Mouse (Mus musculus) neural tube, embryonic 11.5 days (tissue): Measurements from ENCODE around the gene Stim2. TPM values are rescaled to one million over a fixed set of nuclear protein-coding genes. Genes with fewer than 3 reads are reported as not detected.

Experiments used
- ATAC-seq: fragments of 200-750 bp; cut with Nextera tagmentation; 2 replicates; pipeline ENCODE4 v1.8.0; 2017; ENCODE audit warnings: moderate number of reproducible peaks, mild to moderate bottlenecking, moderate TSS enrichment, moderate library complexity; ENCODE audit not compliant: insufficient read depth, low FRiP score, low TSS enrichment
- DNase-seq: peaks from one replicate; pipeline ENCODE4 v3.0.0-alpha.2; 2015; ENCODE audit warnings: low spot score
- H3K27ac ChIP-seq: fragments of 300-500 bp; sonication (generic); 2 replicates; pipeline ENCODE4 v1.5.1; 2014; ENCODE audit warnings: low read depth, mild to moderate bottlenecking, low read length
- H3K27me3 ChIP-seq: fragments of 300-500 bp; sonication (generic); 2 replicates; pipeline ENCODE4 v1.6.1; 2014; ENCODE audit warnings: mild to moderate bottlenecking, low read length, mixed read lengths; ENCODE audit not compliant: control insufficient read depth, insufficient read depth
- H3K36me3 ChIP-seq: fragments of 300-500 bp; sonication (generic); 2 replicates; pipeline ENCODE4 v1.6.1; 2014; ENCODE audit warnings: mild to moderate bottlenecking, low read length, moderate library complexity, mixed read lengths; ENCODE audit not compliant: control insufficient read depth, insufficient read depth
- H3K4me1 ChIP-seq: fragments of 300-500 bp; sonication (generic); 2 replicates; pipeline ENCODE4 v1.6.1; 2014; ENCODE audit warnings: low read length, mixed read lengths; ENCODE audit not compliant: control insufficient read depth, insufficient read depth
- H3K4me2 ChIP-seq: fragments of 300-500 bp; sonication (generic); 2 replicates; pipeline ENCODE4 v1.6.1; 2014; ENCODE audit warnings: low read depth, mild to moderate bottlenecking, moderate library complexity
- H3K4me3 ChIP-seq: fragments of 300-500 bp; sonication (generic); 2 replicates; pipeline ENCODE4 v1.5.1; 2014; ENCODE audit warnings: low read depth, low read length
- H3K9ac ChIP-seq: fragments of 300-500 bp; sonication (generic); 2 replicates; pipeline ENCODE4 v1.6.1; 2014; ENCODE audit warnings: mild to moderate bottlenecking, low read length
- H3K9me3 ChIP-seq: fragments of 300-500 bp; sonication (generic); 2 replicates; pipeline ENCODE4 v1.6.1; 2016; ENCODE audit warnings: low read length; ENCODE audit not compliant: control insufficient read depth
- whole genome bisulfite sequencing: fragments of 180-500 bp; shearing (Covaris S2); extraction: QIAGEN DNeasy Blood & Tissue Kit; methylation state at CpG from one replicate; pipeline ENCODE4 v1.1.7; 2014; 5-methylcytosine and 5-hydroxymethylcytosine counted together
- polyA plus RNA-seq: library from polyadenylated mRNA; unstranded; fragments of >200 nt; fragmentation: Nextera tagmentation; extraction: Ambion mirVana; gene quantifications from 2 replicates; pipeline ENCODE4 v1.2.1, GENCODE M21; 2014

The Stim2 gene
- polyA plus RNA-seq, 1 experiment from 2014 or later, result 22.7 TPM

DNA sequence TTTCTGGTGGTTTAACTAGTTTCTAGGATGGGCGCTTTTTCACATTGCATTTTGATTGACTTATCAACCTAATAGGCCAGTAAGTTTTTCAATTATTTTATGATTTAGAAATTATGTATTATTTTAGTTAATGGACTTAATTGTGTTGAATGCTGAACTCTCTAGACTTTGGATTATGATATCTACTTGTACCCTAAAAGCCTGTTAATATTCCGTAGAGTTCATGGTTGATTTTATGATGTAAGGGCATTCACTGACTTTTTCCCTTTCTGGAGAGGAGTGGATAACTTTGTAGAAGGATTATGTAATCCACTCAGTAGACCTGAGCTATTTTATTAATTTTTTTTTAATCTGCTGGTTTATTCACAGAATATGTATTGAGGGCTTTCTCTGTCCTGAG, 20.6 kb downstream of the Stim2 start:
- Histone ChIP-seq H3K4me1 (no peaks in the 10 kb centered on the region), H3K36me3 (no peaks in the 10 kb centered on the region), H3K9me3 (no peaks in the 10 kb centered on the region), H3K4me2 (no peak overlapping the region), H3K4me3 (no peak overlapping the region), H3K27me3 (no peaks in the 10 kb centered on the region), H3K9ac (no peak overlapping the region), H3K27ac (no peak overlapping the region)
- DNase-seq (no peak), ATAC-seq (no peak)
- WGBS, result 98% methylated on average over 2 of the region's 2 CpGs

DNA sequence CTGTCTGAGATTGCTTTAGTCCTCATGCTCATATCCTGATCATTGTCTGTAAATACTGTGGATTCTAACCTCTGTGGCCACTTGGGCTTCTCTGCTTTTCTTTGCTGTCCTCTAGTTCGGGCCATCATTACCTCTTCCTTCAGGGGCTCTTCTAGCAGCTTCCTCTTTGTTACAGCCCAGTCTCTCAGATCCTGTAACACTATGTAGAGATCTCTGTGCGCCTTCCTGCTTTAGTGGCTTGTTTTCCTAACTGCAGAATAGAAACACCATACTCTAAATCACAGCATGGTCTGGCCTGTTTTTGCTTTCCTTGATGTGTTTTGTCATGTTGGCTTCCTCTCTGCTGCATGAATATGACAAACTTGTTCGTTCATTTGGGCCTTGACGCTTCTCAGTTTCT, 21.2 kb downstream of the Stim2 start:
- H3K9me3 ChIP-seq, result no peaks in the 10 kb centered on the region
- no peak overlapping the region for H3K9ac ChIP-seq
- H3K36me3 ChIP-seq, result no peaks in the 10 kb centered on the region
- H3K4me3 ChIP-seq, result no peak overlapping the region
- no peak overlapping the region for H3K4me2 ChIP-seq
- DNase-seq, result no peak
- WGBS, result 83% methylated on average over 4 of the region's 4 CpGs
- H3K27ac ChIP-seq, result no peak overlapping the region
- ATAC-seq, result no peak
- H3K27me3 ChIP-seq, result no peaks in the 10 kb centered on the region
- H3K4me1 ChIP-seq, result no peaks in the 10 kb centered on the region

DNA sequence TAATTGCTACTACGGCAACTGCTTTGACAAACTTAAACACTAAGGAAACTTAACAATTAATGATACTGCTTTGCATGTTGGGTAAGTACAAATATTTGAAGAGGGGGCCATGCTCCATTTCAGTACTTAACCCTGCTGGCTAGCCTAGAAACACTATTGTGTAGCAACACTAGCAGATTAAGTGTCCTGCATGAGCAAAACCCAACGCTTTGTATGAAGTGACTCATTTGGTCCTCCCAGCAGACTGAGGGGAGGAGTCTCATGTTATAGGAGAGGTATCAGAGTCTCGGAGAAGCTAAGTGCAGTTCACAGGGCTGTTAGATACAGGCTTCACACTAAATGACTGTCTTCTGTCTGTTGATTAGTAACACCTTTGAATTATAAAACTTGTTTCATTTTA, 26.3 kb downstream of the Stim2 start:
- no peaks in the 10 kb centered on the region for H3K4me1 ChIP-seq
- no peaks in the 10 kb centered on the region for H3K27me3 ChIP-seq
- no peak overlapping the region for H3K27ac ChIP-seq
- DNase-seq, result no peak
- H3K9ac ChIP-seq, result no peak overlapping the region
- 77% methylated on average over 3 of the region's 3 CpGs for WGBS
- no peak overlapping the region for H3K4me2 ChIP-seq
- H3K9me3 ChIP-seq, result no peaks in the 10 kb centered on the region
- no peak for ATAC-seq
- no peaks in the 10 kb centered on the region for H3K36me3 ChIP-seq
- no peak overlapping the region for H3K4me3 ChIP-seq

DNA sequence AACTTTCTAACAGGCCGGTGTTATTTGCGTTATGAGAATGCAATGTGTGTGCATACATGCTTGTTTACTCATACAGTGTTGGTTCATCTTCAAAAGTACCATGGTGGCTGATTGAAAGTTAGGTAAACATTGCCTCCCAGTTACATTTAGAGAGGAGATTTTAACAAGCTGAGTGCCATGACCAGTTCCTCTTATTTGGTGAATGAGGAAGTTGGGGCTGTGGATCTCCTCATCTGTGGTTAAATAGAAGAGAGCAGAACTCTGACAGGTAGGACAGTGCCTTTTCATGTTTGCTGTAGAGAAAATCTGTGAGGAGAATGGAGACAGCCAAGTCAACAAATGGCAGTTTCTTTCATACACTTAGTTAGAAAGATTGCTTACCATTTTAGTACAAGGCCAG, 27.3 kb downstream of the Stim2 start:
- DNase-seq (no peak), ATAC-seq (no peak)
- Histone ChIP-seq H3K4me2 (no peak overlapping the region), H3K27me3 (no peaks in the 10 kb centered on the region), H3K9ac (no peak overlapping the region), H3K36me3 (no peaks in the 10 kb centered on the region), H3K4me1 (no peaks in the 10 kb centered on the region), H3K27ac (no peak overlapping the region), H3K4me3 (no peak overlapping the region), H3K9me3 (no peaks in the 10 kb centered on the region)
- 96% methylated on average over 2 of the region's 2 CpGs for WGBS

DNA sequence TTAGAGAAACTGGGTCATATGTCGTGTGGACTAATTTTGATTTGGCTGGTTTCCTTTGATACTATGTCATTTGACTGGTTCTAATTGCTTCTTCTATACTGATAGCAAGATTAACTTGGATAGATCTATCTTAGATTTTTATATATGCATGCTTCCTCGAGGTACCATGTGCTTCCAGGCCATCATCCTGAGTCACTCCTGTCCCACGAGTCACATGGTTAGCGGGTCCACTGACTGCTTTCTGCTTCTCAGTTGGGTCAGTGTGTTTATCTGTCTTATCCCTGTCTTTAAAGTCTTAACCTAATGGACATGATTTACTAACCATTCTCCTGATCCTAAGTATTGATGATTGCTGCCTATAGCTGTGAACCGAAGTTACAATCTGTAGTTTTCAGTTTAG, 34.9 kb downstream of the Stim2 start:
- no peak for ATAC-seq

DNA sequence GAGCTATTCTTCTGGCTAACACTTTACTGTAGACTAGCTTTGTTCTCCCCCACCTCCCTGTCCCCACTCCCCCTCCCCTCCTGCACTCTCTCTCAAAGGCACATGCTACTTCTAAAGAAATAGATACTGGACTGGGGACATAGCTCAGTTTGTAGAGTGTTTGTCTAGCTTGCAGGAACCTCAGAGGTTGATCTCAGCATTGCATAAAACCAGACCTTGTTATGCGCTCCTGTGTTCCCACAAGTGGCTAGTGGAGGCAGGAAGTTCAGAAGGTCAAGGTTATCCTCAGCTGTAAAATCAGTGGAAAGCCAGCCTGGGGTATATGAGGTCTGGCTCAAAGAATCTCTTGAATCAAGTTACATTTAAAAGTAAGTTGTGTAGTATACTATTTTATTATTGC, 36.4 kb downstream of the Stim2 start:
- Histone ChIP-seq H3K27me3 (no peaks in the 10 kb centered on the region), H3K9ac (no peak overlapping the region), H3K4me3 (no peak overlapping the region), H3K4me1 (no peaks in the 10 kb centered on the region), H3K27ac (no peak overlapping the region), H3K4me2 (no peak overlapping the region), H3K9me3 (no peaks in the 10 kb centered on the region), H3K36me3 (no peaks in the 10 kb centered on the region)
- DNase-seq (no peak), ATAC-seq (no peak)
- 62% methylated on average over 1 of the region's 1 CpGs for WGBS

More for the DNA sequence above, 34.9 kb downstream of the Stim2 start:
- no peaks in the 10 kb centered on the region for H3K36me3 ChIP-seq
- H3K4me2 ChIP-seq, result no peak overlapping the region
- WGBS, result 90% methylated on average over 5 of the region's 5 CpGs
- H3K9ac ChIP-seq, result no peak overlapping the region
- no peaks in the 10 kb centered on the region for H3K4me1 ChIP-seq
- no peaks in the 10 kb centered on the region for H3K9me3 ChIP-seq
- H3K27me3 ChIP-seq, result no peaks in the 10 kb centered on the region
- DNase-seq, result no peak
- H3K27ac ChIP-seq, result no peak overlapping the region
- no peak overlapping the region for H3K4me3 ChIP-seq

DNA sequence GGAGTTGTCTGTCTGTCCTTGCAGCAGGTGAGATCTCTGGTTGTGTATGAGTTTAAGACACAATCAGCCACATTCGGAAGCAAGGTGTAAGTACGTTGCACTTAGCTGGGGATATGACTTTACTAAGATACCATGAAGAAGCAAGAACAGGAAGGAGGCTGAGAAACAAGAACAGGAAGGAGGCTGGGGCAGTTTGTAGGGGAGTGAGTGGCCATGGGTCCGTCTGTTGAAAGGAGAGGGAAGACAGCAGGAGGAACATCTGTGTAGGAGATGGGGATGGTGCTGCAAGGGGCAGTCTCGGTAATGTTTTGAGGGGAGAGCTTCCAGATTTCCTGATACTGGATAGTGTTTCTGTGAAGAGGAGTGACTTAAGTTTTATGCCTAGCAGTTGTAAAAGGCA, 40.3 kb downstream of the Stim2 start:
- ATAC-seq, result no peak
- H3K27ac ChIP-seq, result no peak overlapping the region
- DNase-seq, result no peak
- H3K4me2 ChIP-seq, result no peak overlapping the region
- H3K9ac ChIP-seq, result no peak overlapping the region
- H3K27me3 ChIP-seq, result no peaks in the 10 kb centered on the region
- H3K4me1 ChIP-seq, result no peaks in the 10 kb centered on the region
- 79% methylated on average over 4 of the region's 4 CpGs for WGBS
- H3K9me3 ChIP-seq, result no peaks in the 10 kb centered on the region
- H3K4me3 ChIP-seq, result no peak overlapping the region
- H3K36me3 ChIP-seq, result no peaks in the 10 kb centered on the region

DNA sequence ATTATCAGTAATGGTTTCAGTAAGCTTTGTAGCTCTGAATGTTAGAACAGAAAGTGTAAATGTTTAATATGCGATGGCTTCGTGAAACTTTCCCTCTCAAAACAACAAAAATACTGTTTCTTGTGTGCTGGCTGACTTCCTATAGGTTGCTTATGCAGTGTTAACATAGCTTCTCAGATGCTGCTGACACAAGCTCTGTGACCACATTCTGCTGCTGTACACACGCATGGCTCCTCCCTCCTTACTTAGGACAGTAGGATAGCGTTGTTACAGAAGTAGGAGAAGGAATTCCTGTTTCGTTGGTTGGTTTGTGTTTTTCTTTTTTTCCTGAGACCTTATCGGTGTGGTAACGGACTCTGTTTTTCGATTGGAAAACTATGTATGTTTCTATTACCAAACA, 42.2 kb downstream of the Stim2 start:
- DNase-seq (no peak), ATAC-seq (no peak)
- H3K4me2 ChIP-seq, result no peak overlapping the region
- H3K9me3 ChIP-seq, result no peaks in the 10 kb centered on the region
- no peaks in the 10 kb centered on the region for H3K36me3 ChIP-seq
- no peak overlapping the region for H3K4me3 ChIP-seq
- no peaks in the 10 kb centered on the region for H3K4me1 ChIP-seq
- H3K9ac ChIP-seq, result no peak overlapping the region
- 88% methylated on average over 8 of the region's 8 CpGs for WGBS
- no peak overlapping the region for H3K27ac ChIP-seq
- no peaks in the 10 kb centered on the region for H3K27me3 ChIP-seq

DNA sequence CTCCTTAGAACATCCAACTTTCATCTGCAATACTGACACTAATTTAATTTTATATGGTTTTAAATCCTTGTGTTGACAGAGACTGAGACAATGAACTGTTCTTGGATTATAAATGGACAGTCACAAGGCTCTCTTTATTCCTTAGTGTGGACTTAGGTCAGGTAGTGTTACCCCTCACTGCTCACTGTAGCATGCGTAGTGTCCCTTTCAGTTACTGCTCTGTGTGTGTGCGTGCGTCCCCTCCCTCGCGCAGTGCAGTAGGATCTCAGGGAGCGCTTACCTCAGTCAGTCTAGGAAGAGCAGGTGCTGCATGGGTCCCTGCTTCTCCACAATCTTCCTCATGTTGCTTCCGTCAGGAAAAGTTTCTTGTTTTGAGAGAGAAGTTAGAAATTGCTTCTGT, 43.7 kb downstream of the Stim2 start:
- Histone ChIP-seq H3K27ac (no peak overlapping the region), H3K4me1 (no peaks in the 10 kb centered on the region), H3K27me3 (no peaks in the 10 kb centered on the region), H3K4me3 (no peak overlapping the region), H3K9ac (no peak overlapping the region), H3K36me3 (no peaks in the 10 kb centered on the region), H3K9me3 (no peaks in the 10 kb centered on the region), H3K4me2 (no peak overlapping the region)
- DNase-seq, result no peak
- WGBS, result 83% methylated on average over 7 of the region's 7 CpGs
- no peak for ATAC-seq
